8 mouse cellular contexts compared by ENCODE assay signal in genomic region chr10:86498051-86498672, GRCm38 (mm10). TPM values are rescaled to one million over a fixed set of nuclear protein-coding genes. Genes with fewer than 3 reads are reported as not detected.
A peak's percentile ranks its signal among the peaks of the same experiment; 100 is the strongest.
DNase-seq lines count a peak whose midpoint lies in the region; ATAC-seq and TF ChIP-seq lines count a peak whose summit lies in the region.

No protein-coding gene starts in this region.

- WGBS in forebrain, embryonic 10.5 days = 7% methylated on average over 12 of the region's 12 CpGs
- 2% methylated on average over 12 of the region's 12 CpGs for WGBS in lung, embryonic 14.5 days

- H3K27ac ChIP-seq in forebrain, embryonic 10.5 days = peak overlapping the region; percentile 89
- peak overlapping the region; percentile 94 for H3K27ac ChIP-seq in layer of hippocampus, adult 2 months
- H3K27ac ChIP-seq in lung, embryonic 14.5 days (ENCODE audit: low read depth) = peak overlapping the region; percentile 90

- peak overlapping the region; percentile 91 for H3K4me2 ChIP-seq in lung, embryonic 14.5 days

- H3K9me3 ChIP-seq in E14TG2a.4 (ENCODE audit: low read length) = peaks cover 6% of the 10 kb centered on the region; the same call in 1 of the 2 replicates
- H3K9me3 ChIP-seq in forebrain, embryonic 10.5 days = no peaks in the 10 kb centered on the region
- no peaks in the 10 kb centered on the region for H3K9me3 ChIP-seq in lung, embryonic 14.5 days (ENCODE audit: low read depth, low read length)

- no peaks in the 10 kb centered on the region for H3K36me3 ChIP-seq in E14TG2a.4 (ENCODE audit: insufficient read depth, low read length)
- H3K36me3 ChIP-seq in forebrain, embryonic 10.5 days (replicated peaks) = no peaks in the 10 kb centered on the region
- H3K36me3 ChIP-seq in lung, embryonic 14.5 days (ENCODE audit: insufficient read depth) = no peaks in the 10 kb centered on the region

- peaks cover 14% of the 10 kb centered on the region for H3K4me1 ChIP-seq in E14TG2a.4 (replicated peaks; ENCODE audit: low read depth, low read length)
- peaks cover 19% of the 10 kb centered on the region for H3K4me1 ChIP-seq in forebrain, embryonic 10.5 days
- H3K4me1 ChIP-seq in lung, embryonic 14.5 days (ENCODE audit: insufficient read depth) = peaks cover 11% of the 10 kb centered on the region

- no peak for TF ChIP-seq CTCF in E14TG2a.4 (conservative IDR thresholded peaks at IDR 0.05; ENCODE audit: low read length)
- no peak for TF ChIP-seq CTCF in layer of hippocampus, adult 2 months (conservative IDR thresholded peaks at IDR 0.05)
- TF ChIP-seq CTCF in lung, embryonic 14.5 days (IDR thresholded peaks at IDR 0.05; ENCODE audit: low read depth) = no peak

- peak; percentile 54 for DNase-seq in adrenal gland, adult 2 months
- DNase-seq in forebrain, embryonic 10.5 days (ENCODE audit: extremely low spot score, low spot score) = peak; percentile 27
- DNase-seq in heart, postnatal 4 days = peak; percentile 15
- peak in 1 of 2 experiments; percentile 39 for DNase-seq in layer of hippocampus, adult 2 months (ENCODE audit: low spot score in 2 of 2)
- peak; percentile 90 for DNase-seq in lung, embryonic 14.5 days
- peak; percentile 65 to 74 for DNase-seq in right cerebral cortex, adult 2 months (ENCODE audit: low spot score in 2 of 2)
- DNase-seq in natural killer cell, adult 2 months (ENCODE audit: low spot score in 2 of 2) = no peak

- peak overlapping the region; percentile 67 for H3K9ac ChIP-seq in lung, embryonic 14.5 days

- peak overlapping the region; percentile 85 for H3K4me3 ChIP-seq in E14TG2a.4 (replicated peaks; ENCODE audit: low read length)
- peak overlapping the region; percentile 73 for H3K4me3 ChIP-seq in forebrain, embryonic 10.5 days
- H3K4me3 ChIP-seq in layer of hippocampus, adult 2 months = peak overlapping the region; percentile 82
- H3K4me3 ChIP-seq in lung, embryonic 14.5 days (ENCODE audit: low read depth, low read length) = peak overlapping the region; percentile 54

- no peaks in the 10 kb centered on the region for H3K27me3 ChIP-seq in E14TG2a.4 (ENCODE audit: insufficient read depth, low read length)
- H3K27me3 ChIP-seq in forebrain, embryonic 10.5 days (ENCODE audit: poor library complexity, severe bottlenecking) = no peaks in the 10 kb centered on the region; the same call in 1 of the 2 replicates
- H3K27me3 ChIP-seq in lung, embryonic 14.5 days (ENCODE audit: insufficient read depth, low read length) = no peaks in the 10 kb centered on the region

- ATAC-seq in lung, embryonic 14.5 days (ENCODE audit: insufficient read depth) = peak; percentile 85

RNA-seq across cellular contexts. Expression of gene Syn3, which starts 0.5 kb away (rescaled TPM):
- total RNA-seq in adrenal gland, adult 2 months (2021) = 1 to 10 TPM; 2.7 to 3.6 TPM
- 1.1 and 1.3 TPM in 2 replicates for polyA plus RNA-seq in adrenal gland, adult 2 months (2012; rRNA removed)
- 3.9 and 4.5 TPM in 2 replicates for polyA plus RNA-seq in forebrain, embryonic 10.5 days (2016; fragmentation: Nextera tagmentation; extraction: Ambion mirVana)
- total RNA-seq in heart, postnatal 4 days (2021) = under 1 TPM; 0.38 to 0.60 TPM
- 10 to 100 TPM; 21.1 to 22.2 TPM for total RNA-seq in layer of hippocampus, adult 2 months (2021)
- polyA plus RNA-seq in lung, embryonic 14.5 days (2014; fragmentation: Nextera tagmentation; extraction: Ambion mirVana) = 2.2 and 2.4 TPM in 2 replicates

Comparison
In these comparisons a context has a peak if more than half of its experiments do, and no peak if none do; other contexts are left out.
1. DNase-seq: peak in adrenal gland, adult 2 months (single experiment), forebrain, embryonic 10.5 days (single experiment), heart, postnatal 4 days (single experiment), lung, embryonic 14.5 days (single experiment) and right cerebral cortex, adult 2 months (2 of 2); none in natural killer cell, adult 2 months (0 of 2).
2. RNA of gene Syn3, which starts 0.5 kb away (total RNA-seq): 21.1 to 22.2 TPM in layer of hippocampus, adult 2 months; 2.7 to 3.6 TPM in adrenal gland, adult 2 months and 0.38 to 0.60 TPM in heart, postnatal 4 days; every median in the first group is over 4 times any median in the second.
3. Peak in every context shown above with its lines, with median percentiles within 50 percentile points of each other: H3K4me3 ChIP-seq and H3K27ac ChIP-seq.